Mouse (Mus musculus) adrenal gland, adult 10 weeks (tissue): Measurements from ENCODE around the gene Crhbp. TPM values are rescaled to one million over a fixed set of nuclear protein-coding genes. Genes with fewer than 3 reads are reported as not detected.

Source experiments
- polyA plus RNA-seq: library from polyadenylated mRNA; stranded (reverse); fragments of 350-450 nt; fragmentation: Illumina TruSeq; extraction: RNeasy Lipid Tissue Mini Kit (QIAGEN cat#74804); gene quantifications from one replicate; pipeline ENCODE4 v1.2.3, GENCODE M21; 2014; ENCODE audit warnings: low read depth, low replicate concordance

Gene Crhbp
- polyA plus RNA-seq = not detected

GRCm38 (mm10) chr13:95444824-95445223, at the start of gene Crhbp:
Gene Crhbp, minus strand, starts transcription at chr13:95444924.

GRCm38 (mm10) chr13:95478671-95479413, 34.1 kb upstream of the Crhbp start, which contains the start of gene S100z:
Gene S100z, minus strand, starts transcription at chr13:95478721.

Other genes with a start within 250 kb of the Crhbp start
- gene Pde8b, start 194.6 kb downstream of the Crhbp start, polyA plus RNA-seq = 146 TPM
- gene Zbed3, start 121.3 kb downstream of the Crhbp start, polyA plus RNA-seq = 18.5 TPM
- gene Aggf1, start 69.6 kb downstream of the Crhbp start, polyA plus RNA-seq = 38.2 TPM
- not detected for gene S100z, start 33.8 kb upstream of the Crhbp start, polyA plus RNA-seq
- not detected for gene F2rl1, start 80.3 kb upstream of the Crhbp start, polyA plus RNA-seq
- 491 TPM for gene F2r, start 173.6 kb upstream of the Crhbp start, polyA plus RNA-seq